Mouse (Mus musculus) natural killer cell, adult 2 months (primary cell): ENCODE results near the gene Bhlhe41.

Experiments used
- DNase-seq, 2 experiments: peaks; one replicate each; pipeline ENCODE4 v3.0.0; 2022; ENCODE audit warnings: low spot score in 2 of 2

Gene Bhlhe41

GRCm38 (mm10) chr6:145865289-145865885 lies at the start of gene Bhlhe41:
Gene Bhlhe41 (minus strand): TSS chr6:145865558.
- DNase-seq: peak; percentile 12 to 43

DNA sequence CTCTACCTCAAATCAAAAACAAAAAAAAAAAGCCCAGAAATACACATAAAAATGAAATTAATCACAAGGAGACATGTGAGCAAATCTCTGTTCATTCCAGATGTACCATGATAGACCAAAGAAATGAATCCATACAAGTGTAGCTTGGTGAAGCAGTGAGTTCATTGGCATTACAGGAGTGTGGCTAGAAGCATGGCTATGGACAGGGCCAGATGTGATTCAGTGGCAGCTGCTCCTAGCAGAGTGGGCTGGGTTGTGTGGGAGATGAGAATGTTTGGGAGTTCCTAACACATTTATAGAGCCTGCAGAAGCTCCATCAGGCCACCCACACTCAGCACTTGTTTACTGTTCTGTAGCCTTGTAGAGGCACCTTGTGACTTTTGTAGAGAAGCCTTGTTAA lies 46.9 kb upstream of the Bhlhe41 start:
- DNase-seq: no peak

DNA sequence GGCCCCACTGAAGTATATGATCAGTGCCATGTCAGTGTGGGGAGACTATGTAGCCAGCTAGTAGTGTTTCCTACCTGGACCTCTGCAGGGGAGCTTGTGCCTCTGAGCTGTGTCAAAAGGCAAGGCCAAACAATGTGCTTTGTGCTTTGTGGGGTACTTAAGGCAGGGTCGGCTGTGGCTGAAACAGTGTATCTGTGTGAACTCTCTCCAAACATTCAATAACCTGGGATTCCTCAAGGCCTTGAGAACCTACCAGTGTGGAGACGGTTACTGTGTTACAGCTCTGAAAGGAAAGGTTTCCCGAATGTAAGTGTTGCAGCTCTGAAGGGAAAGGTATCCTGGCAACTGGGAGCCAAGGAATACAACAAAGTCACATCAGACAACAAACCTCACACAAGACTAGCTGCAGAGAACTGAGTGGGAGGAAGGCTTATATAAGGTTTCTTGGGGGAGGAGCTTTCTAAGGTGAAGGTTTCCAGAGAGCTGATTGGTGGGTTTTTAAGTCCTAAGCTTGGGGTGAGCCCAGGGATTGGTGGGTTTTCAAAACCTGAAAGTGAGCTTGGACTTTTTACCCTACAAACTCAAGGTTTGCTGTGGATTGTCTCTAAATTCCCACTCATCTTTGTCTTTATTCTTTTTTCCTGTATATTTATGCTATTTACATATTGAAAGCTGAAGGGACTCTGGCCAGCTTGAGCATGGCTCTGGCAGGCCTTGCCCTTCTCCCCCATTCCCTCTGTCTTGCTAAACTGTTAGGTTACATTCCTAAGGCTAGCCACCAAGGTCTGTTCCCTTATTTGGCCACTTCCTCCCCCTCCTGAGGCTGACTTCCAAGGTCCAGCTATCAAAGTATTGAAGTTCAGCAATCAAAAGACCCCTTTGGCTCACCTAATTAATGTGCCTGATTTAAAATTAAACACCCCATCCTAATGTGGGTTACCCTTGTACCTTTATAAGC lies 45.4 kb upstream of the Bhlhe41 start:
- no peak for DNase-seq

DNA sequence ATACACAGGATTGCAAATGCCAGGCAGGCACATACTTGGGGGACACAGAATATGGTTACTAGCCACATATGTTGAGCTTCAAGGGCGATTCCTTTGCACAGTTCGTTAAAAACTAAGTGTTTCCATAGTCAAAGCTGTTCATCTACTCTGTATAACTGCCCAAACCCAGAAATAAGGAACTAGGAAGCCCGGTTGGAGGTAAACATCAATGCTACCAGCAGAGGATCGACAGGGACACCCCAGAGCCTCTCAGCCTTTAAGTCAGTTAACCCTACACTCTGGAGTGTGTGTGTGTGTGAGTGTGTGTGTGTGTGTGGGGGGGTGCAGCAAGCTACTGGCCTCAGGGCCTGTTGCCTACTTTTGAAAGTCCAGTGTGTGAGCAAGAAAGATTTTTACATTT lies 44.6 kb upstream of the Bhlhe41 start:
- DNase-seq: no peak

DNA sequence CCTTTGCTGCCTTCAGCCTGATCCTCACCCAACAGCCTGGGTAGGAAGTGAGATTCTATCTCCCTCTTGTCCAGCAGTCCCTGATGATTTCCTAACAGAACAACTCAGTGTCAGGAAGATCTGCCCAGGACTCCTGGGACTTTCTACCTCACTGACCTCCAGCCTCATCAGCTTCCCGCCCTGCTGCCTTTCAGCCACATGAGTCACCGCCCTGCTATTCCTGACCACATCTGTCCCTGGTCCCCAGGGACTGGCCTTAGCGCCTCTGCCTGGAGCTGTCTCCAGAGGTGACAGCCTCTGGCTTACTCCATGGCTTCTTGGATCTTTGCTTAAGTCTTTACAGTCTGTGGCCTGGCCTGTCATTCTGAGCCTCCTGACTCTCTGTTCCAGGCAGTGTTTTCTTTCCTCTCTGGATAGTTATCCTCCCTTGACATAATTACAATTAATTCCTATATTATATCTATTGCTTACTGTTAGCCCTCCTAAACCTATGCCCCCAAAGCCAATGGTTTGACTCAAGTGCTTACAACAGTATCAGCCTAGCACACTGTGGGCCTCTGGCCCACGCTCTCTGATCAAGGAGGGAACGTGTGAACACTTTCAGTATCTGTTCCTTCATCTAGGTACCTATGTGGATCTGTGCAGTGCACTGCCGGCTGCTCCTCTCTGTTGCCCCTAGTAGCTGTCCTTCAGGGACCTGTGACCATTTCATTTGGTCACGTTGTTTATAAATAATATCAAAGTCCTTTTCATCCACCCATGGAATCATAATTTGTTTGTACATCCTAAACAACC lies 40.9 kb upstream of the Bhlhe41 start:
- no peak for DNase-seq

GRCm38 (mm10) chr6:145904616-145905015 lies 39.3 kb upstream of the Bhlhe41 start:
- DNase-seq: no peak

DNA sequence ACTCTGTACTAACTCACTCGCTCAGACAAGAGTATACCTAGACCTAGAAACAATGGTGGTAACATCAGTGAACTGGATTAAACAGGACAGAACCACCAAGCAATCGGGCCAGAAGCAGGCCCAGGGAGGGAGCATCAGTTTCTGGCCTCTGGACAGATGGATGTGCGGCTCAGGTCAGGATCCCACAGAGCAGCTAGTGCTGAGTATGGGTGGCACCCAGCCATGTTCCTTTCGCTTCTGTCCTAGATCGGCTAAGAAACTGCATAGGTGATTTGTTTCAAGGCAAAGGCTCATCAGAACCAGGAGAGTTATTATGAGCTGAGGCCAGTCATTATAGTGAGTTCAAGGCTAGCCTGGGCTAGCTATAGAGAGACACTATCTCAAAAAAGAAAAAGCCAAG lies 38.8 kb upstream of the Bhlhe41 start:
- DNase-seq: no peak

DNA sequence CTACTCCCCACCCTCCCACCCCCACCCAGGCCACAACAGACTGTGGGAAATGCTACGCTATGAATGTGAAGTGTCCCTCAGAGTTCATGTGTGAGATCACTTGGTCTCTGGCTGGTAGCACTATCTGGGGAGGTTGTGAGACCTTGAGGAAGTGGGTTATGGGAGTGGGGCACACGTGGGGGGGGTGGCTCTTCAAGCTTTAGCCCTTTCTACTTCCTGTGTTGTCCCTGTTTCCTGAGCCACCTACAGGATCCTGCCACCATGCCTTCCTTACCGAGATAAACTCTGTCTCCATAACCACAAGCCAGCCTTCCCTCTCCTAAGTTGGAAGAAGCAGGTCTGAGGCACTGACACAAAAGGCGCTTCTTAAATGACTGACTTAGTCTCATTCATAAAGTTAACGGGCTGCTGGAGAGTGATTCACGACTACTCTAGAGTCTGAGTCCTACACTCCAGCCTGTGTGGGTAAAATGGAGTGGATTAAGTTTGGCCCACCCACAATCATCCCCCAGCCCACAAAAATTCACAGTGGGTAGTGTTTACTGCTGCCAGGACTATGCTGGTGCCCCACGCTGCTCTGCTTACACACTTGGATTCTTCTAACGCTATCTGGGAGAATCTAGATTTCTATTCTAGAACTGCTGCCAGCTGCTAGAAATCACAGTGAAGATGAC lies 29.4 kb upstream of the Bhlhe41 start:
- DNase-seq: peak; percentile 38 to 39

GRCm38 (mm10) chr6:145893366-145894021 lies 28.1 kb upstream of the Bhlhe41 start:
- peak in 1 of 2 experiments; percentile 60 for DNase-seq

- no peak for DNase-seq
Measured at GRCm38 (mm10) chr6:145892381-145893265, 27.3 kb upstream of the Bhlhe41 start.

GRCm38 (mm10) chr6:145891951-145892350 lies 26.6 kb upstream of the Bhlhe41 start:
- DNase-seq: no peak

- no peak for DNase-seq
Measured at GRCm38 (mm10) chr6:145887719-145888118, 22.4 kb upstream of the Bhlhe41 start.

- DNase-seq: no peak
Measured at GRCm38 (mm10) chr6:145886277-145886676, 20.9 kb upstream of the Bhlhe41 start.

DNA sequence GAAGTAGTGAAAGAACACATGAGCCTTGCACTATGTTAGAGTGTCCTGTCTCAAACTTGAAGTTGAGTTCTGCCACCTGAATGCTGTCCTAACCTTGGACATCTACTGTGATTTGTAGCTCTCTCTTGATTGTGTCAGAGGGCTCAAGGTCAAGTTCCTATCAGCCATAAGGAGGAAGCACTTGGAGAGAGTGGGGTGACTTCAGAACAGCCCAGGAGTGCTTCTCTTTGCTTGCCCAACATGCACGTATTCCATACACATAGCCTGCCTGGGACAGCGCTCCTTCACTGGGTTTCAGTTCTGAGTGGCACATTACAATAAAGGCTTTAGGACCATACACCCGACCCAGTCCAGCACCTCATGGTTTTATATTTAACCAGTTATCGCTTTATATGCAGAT lies 19.7 kb upstream of the Bhlhe41 start:
- no peak for DNase-seq

DNA sequence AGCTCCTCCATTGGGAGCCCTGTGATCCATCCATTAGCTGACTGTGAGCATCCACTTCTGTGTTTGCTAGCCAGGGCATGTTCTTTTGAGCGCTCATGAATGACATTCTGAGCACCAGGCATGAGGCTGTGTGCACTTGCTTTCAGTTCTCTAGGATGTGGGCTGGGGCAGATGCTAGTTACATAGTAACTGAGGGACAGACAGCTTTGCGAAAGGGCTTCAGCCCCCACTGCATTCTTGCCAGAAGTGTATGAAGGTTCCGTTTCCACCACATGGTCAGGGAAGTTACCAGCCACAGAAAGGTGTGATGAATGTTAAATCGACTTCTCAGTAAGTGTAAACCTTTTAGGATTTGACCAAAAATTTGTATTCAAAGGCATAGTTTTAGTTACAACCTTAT lies 18.3 kb upstream of the Bhlhe41 start:
- peak; percentile 43 to 47 for DNase-seq

DNA sequence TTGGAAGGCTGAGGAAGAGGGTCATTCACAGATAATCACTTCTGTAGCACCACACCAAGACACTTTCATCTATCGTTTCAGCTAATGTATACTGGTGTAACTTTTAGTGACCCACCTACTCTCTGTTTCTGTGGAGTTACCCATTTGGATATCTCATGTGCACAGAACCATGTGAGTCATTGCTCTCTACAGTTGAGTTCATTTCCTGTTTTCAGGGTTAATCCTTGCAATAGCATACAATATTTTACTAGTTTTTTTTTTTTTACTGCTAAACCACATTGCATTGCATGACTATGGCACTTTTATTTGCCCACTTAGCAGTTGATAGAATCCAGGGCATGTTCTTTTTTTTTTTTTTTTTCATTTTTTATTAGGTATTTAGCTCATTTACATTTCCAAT lies 17.7 kb upstream of the Bhlhe41 start:
- no peak for DNase-seq

GRCm38 (mm10) chr6:145880609-145881008 lies 15.3 kb upstream of the Bhlhe41 start:
- no peak for DNase-seq

- DNase-seq: no peak
Measured at GRCm38 (mm10) chr6:145876986-145877735, 11.8 kb upstream of the Bhlhe41 start.

- DNase-seq: no peak
Measured at GRCm38 (mm10) chr6:145873354-145873753, 8.0 kb upstream of the Bhlhe41 start.
